Mouse (Mus musculus): ENCODE data around the gene Prr19. TPM values are rescaled to one million over a fixed set of nuclear protein-coding genes. Genes with fewer than 3 reads are reported as not detected.
A peak's percentile ranks its signal among the peaks of the same experiment; 100 is the strongest.

Prr19 gene
- polyA plus RNA-seq, 1 experiment from 2014 or later, result 0.93 TPM

DNA sequence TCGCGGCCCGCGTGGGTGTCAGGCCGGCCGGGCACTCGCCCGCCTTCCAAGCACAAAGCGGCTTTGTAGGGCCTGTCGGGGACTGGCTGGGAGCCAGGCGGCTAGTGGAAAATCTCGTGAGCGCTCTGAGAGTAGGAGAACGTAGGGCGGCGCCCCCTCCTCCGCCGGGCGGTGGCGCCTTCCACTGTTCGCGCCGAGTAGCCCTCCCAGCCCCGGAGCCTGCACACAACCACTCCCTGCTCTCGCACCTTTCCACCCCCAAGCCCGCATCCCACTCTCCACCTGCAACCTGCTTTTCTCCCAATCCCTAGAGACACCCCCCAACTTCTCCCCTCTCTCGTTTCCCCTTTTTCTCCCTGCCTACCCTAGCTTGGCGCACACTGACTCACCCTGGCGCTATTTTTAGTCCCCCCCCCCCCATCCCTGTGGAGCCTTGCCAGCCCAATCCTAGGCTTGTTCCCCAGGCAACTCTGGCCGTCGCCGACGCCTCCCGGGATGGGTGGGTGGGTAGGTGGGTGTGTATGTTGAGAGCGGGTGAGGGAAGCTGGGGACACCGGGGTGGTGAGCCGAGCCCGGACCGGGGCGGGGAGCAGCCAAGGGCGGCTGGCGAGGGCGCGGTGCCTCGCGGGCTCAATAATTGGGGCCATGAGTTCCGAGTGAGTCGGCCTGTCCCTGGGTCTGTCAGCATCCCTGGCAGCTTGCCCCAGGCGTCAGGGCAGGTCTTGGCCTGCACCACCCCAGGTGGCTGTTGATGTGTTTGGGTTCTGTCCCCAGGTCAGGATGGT, 21.9 kb upstream of the Prr19 start:
- WGBS, result under 1% methylated on average over 38 of the region's 49 CpGs
- Histone ChIP-seq H3K4me2 (peak overlapping the region; percentile 81), H3K9me3 (replicated peaks) (no peaks in the 10 kb centered on the region), H3K4me1 (peaks cover 65% of the 10 kb centered on the region), H3K4me3 (peak overlapping the region; percentile 76), H3K27ac (peak overlapping the region; percentile 100), H3K9ac (peak overlapping the region; percentile 85), H3K36me3 (ENCODE audit: poor library complexity, severe bottlenecking) (peaks cover 5% of the 10 kb centered on the region; the same call in 1 of the 2 replicates), H3K27me3 (no peaks in the 10 kb centered on the region)
- peak; percentile 64 for ATAC-seq

DNA sequence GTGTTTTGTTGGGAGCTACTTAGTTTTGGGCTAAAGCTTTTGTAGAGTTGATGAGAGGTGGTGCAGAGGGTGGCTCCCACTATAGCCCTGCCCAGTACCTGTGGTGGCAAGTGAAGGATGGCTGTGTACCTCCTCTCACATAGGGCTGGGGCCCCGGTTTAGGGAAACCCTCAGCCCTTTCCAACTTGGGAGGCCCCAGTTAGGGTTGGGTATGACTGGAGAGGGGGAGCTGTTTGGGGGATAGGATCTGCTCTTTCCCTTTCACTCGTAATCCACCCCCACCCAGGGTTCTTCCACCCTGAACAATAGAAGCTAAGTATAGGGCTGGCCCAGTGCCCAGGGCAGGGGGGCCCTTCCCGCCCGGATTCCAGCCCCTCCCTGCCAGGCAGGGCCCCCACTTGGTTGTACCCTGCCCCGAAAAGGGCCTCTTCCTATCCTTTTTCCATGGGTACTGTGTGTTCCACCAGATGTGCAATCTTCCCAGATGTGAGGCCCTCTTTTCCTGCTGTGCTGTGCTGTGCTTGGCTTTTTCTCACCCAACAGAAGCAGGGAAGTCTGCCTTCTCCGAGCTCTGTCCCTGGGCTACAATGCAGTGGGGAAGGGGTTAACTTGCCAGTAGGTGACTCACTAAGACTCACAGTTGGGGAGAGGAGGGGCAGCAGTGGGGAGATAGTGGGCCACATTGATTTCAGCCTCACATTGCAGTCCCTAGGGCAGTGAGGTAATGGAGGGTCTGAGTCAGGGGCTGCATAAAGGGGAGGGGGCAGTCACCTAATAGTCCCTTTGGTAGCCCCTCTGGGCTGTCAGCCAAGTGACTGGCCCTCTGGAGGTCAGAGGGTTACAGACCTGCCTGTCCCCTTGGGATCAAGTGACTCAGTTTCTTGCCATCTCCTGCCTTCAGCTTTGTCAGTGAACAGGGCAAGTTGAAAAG, 21.1 kb upstream of the Prr19 start:
- H3K9me3 ChIP-seq (replicated peaks), result no peaks in the 10 kb centered on the region
- H3K4me3 ChIP-seq, result peak overlapping the region; percentile 76
- ATAC-seq, result peak; percentile 9; the same call in 1 of the 2 replicates
- H3K9ac ChIP-seq, result peak overlapping the region; percentile 85
- H3K4me1 ChIP-seq, result peaks cover 66% of the 10 kb centered on the region
- H3K27ac ChIP-seq, result peak overlapping the region; percentile 100
- no peaks in the 10 kb centered on the region for H3K27me3 ChIP-seq
- WGBS, result 0% methylated on average over 6 of the region's 6 CpGs
- H3K4me2 ChIP-seq, result peak overlapping the region; percentile 81
- H3K36me3 ChIP-seq (ENCODE audit: poor library complexity, severe bottlenecking), result peaks cover 9% of the 10 kb centered on the region

DNA sequence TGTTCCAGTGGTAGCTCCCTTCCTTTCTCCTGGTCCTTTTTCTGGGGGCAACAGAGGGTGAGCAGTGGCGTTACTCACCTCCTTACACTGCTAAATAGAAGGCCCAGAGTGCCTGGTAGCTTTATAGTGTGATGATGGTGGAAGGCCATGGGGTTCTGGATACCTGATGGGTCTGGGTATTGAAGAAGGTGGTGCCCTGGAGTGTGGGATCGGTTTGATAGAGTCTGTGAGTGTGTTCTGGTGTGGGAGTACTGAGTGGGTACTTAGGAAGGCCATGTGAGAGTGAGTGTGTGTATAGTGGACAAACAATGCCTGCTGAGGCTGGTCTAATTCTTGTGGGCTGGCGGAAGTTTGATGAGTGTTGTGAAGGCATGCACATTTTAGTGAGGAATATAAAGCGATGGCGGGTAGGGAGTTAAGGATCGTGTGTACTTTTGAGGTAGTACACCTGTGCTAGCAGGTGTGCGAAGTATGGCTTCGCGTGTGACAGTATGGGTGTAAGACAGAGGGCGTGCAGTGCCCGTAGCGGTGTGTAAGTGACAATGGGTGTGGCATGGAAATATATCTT, 20.0 kb upstream of the Prr19 start:
- peak overlapping the region; percentile 81 for H3K4me2 ChIP-seq
- peak overlapping the region; percentile 56 for H3K9ac ChIP-seq
- peaks cover 15% of the 10 kb centered on the region for H3K36me3 ChIP-seq (ENCODE audit: poor library complexity, severe bottlenecking)
- no peaks in the 10 kb centered on the region for H3K27me3 ChIP-seq
- ATAC-seq, result no peak
- H3K9me3 ChIP-seq (replicated peaks), result no peaks in the 10 kb centered on the region
- peak overlapping the region; percentile 76 for H3K4me3 ChIP-seq
- WGBS, result 21% methylated on average over 12 of the region's 12 CpGs
- H3K4me1 ChIP-seq, result peaks cover 64% of the 10 kb centered on the region
- H3K27ac ChIP-seq, result peak overlapping the region; percentile 100

DNA sequence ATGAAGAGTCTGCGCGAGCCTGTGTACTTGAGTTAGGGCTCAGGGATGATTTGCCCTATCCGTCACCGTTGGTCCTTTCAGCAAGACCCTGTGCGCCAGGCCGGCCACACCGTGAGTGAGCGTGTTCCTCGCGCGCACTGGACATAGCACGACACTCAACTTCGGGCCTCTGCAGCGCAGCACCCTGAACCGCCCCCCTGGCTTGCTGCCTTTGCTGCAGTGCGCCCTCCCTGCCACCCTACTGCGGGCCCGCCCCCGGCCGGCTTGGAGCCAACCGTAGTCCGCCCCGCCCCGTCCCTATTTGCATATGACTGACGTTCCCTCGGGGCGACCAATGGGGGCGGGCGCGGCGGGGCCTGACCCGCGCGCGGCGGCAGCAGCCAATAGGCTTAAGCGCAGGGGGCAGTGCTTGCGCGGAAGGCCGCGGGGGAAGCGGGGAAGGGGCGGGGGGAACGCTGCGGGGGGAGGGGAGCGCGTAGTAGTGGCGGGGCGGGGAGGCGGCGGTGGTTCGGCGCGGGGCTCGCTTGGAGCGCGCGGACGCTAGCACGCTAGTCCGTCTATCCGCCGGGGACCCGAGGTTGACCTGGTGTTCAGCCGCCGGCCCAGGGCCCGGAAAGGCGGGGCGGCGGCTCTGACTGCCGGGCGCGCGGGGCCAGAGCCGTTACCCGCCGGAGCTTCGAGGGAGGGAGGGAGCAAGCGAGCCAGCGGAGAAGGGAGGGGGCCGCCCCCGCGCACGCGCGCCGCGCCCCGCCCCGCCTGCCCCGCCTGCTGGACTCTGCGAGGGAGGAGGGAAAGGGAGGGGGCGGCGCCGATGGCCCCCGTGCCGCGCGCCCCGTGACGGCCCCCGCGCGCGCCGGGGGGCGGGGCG, 19.2 kb upstream of the Prr19 start:
- Histone ChIP-seq H3K4me1 (peaks cover 64% of the 10 kb centered on the region), H3K4me2 (peak overlapping the region; percentile 81), H3K27me3 (no peaks in the 10 kb centered on the region), H3K9me3 (replicated peaks) (no peaks in the 10 kb centered on the region), H3K4me3 (peak overlapping the region; percentile 76), H3K9ac (peak overlapping the region; percentile 89), H3K27ac (peak overlapping the region; percentile 100), H3K36me3 (ENCODE audit: poor library complexity, severe bottlenecking) (peaks cover 23% of the 10 kb centered on the region)
- 0% methylated on average over 50 of the region's 108 CpGs for WGBS
- ATAC-seq, result peak; percentile 71

DNA sequence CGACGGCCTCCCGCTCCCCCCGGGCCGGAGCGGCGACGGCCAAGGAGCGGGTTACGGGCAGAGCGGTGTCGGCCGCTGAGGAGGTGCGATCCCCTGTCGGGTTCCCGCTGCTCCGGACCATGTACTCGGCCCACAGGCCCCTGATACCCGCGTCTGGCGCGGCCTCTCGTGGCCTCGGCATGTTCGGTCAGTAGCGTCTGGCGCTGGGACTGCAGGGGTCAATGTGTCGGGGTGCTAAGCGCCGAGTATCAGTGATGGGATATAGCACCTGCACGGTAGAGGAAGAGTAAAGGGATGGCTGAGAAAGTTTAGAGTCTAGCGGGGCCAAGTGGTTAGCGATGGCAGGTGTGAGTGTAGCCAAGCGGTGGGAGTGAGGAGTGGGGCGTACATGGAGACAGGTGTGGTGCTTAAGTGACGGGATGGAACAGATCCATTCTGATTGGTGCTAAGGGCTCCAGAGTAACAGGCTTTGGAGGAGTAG, 18.4 kb upstream of the Prr19 start:
- ATAC-seq, result no peak
- H3K4me2 ChIP-seq, result peak overlapping the region; percentile 81
- peak overlapping the region; percentile 89 for H3K9ac ChIP-seq
- H3K9me3 ChIP-seq (replicated peaks), result no peaks in the 10 kb centered on the region
- H3K36me3 ChIP-seq (ENCODE audit: poor library complexity, severe bottlenecking), result peaks cover 31% of the 10 kb centered on the region
- H3K27me3 ChIP-seq, result no peaks in the 10 kb centered on the region
- peak overlapping the region; percentile 76 for H3K4me3 ChIP-seq
- H3K27ac ChIP-seq, result peak overlapping the region; percentile 100
- WGBS, result under 1% methylated on average over 34 of the region's 36 CpGs
- H3K4me1 ChIP-seq, result peaks cover 57% of the 10 kb centered on the region

DNA sequence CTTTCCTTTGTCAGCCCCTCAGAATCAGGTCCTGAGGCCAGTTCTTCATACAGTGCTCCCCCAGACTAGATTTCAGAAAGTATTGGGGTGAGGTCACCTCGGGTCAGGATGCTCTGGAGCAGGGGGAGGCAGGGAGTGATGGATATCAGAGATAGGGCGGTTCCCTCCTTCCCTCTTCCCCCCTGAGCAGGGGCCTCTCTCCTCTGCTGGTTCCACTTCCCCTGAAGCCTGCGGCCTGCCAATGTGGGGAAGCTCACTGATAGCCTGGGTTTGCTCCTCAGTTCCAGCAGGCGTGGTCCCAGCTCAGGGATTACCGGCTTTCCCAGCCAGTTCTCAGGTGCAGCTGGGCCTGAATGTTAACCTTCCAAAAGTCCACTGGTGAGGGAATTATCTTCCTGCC, 17.6 kb upstream of the Prr19 start:
- no peaks in the 10 kb centered on the region for H3K9me3 ChIP-seq (replicated peaks)
- no peak for ATAC-seq
- peaks cover 54% of the 10 kb centered on the region for H3K4me1 ChIP-seq
- H3K36me3 ChIP-seq (ENCODE audit: poor library complexity, severe bottlenecking), result peaks cover 39% of the 10 kb centered on the region
- H3K4me2 ChIP-seq, result peak overlapping the region; percentile 81
- H3K4me3 ChIP-seq, result peak overlapping the region; percentile 76
- H3K27me3 ChIP-seq, result no peaks in the 10 kb centered on the region
- peak overlapping the region; percentile 100 for H3K27ac ChIP-seq
- peak overlapping the region; percentile 89 for H3K9ac ChIP-seq
- 22% methylated on average over 5 of the region's 5 CpGs for WGBS

DNA sequence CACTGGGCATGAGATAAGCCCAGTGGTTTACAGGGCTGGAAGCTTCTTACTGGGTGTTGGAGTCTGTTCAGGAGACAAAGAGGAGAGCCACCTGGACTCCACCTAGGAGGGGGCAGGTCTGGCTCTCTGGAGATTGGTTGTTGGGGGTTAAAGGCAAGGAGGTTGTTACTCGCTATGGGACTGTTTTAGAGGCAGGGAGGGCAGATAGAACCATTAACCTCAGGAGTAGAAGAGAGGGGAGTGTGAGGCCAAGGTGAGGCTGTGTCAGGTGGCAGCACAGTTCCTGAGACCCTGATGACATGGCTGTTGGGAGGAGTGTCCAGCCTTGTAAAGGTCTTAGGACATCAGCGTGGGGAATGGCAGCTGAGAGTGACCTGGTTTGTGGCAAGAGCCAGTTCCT, 17.0 kb upstream of the Prr19 start:
- peak overlapping the region; percentile 76 for H3K4me3 ChIP-seq
- H3K4me2 ChIP-seq, result peak overlapping the region; percentile 81
- H3K4me1 ChIP-seq, result peaks cover 54% of the 10 kb centered on the region
- peak overlapping the region; percentile 89 for H3K9ac ChIP-seq
- peaks cover 45% of the 10 kb centered on the region for H3K36me3 ChIP-seq (ENCODE audit: poor library complexity, severe bottlenecking)
- WGBS, result 72% methylated on average over 2 of the region's 2 CpGs
- H3K27me3 ChIP-seq, result no peaks in the 10 kb centered on the region
- peak overlapping the region; percentile 100 for H3K27ac ChIP-seq
- no peaks in the 10 kb centered on the region for H3K9me3 ChIP-seq (replicated peaks)
- ATAC-seq, result no peak

DNA sequence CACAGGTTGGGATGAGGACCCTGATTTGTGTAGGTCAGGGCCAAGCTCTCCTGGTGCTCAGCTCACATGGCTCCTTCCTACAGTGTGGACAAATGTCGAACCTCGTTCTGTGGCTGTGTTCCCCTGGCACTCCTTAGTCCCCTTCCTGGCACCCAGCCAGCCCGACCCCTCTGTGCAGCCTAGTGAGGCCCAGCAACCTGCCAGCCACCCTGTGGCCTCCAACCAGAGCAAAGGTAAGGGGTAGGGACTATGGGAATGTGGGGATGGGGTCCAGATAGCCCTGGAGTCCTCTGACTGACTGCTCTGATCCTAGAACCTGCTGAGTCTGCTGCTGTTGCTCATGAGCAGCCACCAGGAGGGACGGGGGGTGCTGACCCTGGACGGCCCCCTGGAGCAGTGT, 16.4 kb upstream of the Prr19 start:
- no peaks in the 10 kb centered on the region for H3K27me3 ChIP-seq
- peaks cover 51% of the 10 kb centered on the region for H3K36me3 ChIP-seq (ENCODE audit: poor library complexity, severe bottlenecking)
- peaks cover 50% of the 10 kb centered on the region for H3K4me1 ChIP-seq
- H3K4me3 ChIP-seq, result peak overlapping the region; percentile 76
- peak overlapping the region; percentile 27; the same call in 1 of the 2 replicates for H3K27ac ChIP-seq
- H3K9me3 ChIP-seq (replicated peaks), result no peaks in the 10 kb centered on the region
- H3K9ac ChIP-seq, result peak overlapping the region; percentile 89
- 63% methylated on average over 5 of the region's 5 CpGs for WGBS
- H3K4me2 ChIP-seq, result peak overlapping the region; percentile 81
- ATAC-seq, result no peak

DNA sequence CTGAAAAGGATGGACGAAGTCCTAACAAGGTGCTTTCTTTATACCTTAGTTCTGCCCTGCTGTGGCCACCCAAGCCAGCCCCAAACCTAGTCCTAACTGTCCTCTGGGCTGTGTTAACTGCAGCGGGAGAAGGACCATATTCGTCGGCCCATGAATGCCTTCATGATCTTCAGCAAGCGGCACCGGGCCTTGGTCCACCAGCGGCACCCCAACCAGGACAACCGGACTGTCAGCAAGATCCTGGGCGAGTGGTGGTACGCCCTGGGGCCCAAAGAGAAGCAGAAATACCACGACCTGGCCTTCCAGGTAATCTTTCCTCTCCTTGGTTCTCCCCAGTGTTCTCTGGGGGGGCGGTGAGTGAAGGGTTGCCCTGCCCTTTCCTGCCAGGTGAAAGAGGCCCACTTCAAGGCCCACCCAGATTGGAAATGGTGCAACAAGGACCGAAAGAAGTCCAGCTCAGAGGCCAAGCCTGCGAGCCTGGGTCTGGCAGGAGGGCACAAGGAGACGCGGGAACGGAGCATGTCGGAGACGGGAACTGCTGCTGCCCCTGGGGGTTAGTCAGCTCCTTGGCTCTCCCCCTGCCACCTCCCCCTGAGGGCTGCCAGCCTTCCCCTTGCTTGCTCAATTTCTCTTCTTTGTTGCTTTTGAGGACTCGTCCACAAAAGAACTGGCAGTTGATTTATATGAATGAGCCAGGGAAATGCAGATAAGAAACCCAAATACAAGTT, 15.5 kb upstream of the Prr19 start:
- Histone ChIP-seq H3K27me3 (no peaks in the 10 kb centered on the region), H3K4me2 (peak overlapping the region; percentile 81; the same call in 1 of the 2 replicates), H3K4me1 (peaks cover 43% of the 10 kb centered on the region), H3K27ac (no peak overlapping the region; the same call in 1 of the 2 replicates), H3K4me3 (no peak overlapping the region), H3K36me3 (ENCODE audit: poor library complexity, severe bottlenecking) (peaks cover 60% of the 10 kb centered on the region), H3K9ac (no peak overlapping the region), H3K9me3 (replicated peaks) (no peaks in the 10 kb centered on the region)
- WGBS, result 86% methylated on average over 20 of the region's 20 CpGs
- ATAC-seq, result no peak

DNA sequence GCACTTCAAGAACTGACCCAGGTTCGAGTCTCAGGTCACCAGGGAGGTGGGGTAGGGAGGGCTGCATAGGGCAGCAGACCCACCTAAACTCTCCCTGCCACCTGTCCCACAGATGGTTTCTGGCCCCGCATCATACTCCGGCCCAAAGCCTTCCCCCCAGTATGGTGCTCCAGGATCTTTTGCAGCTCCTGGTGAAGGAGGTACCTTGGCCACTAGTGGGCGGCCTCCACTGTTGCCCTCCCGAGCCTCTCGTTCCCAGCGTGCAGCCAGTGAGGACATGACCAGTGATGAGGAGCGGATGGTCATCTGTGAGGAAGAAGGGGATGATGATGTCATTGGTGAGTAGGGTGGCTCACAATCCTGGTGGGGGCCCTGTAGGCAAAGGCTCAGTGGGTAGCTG, 14.2 kb upstream of the Prr19 start:
- Histone ChIP-seq H3K36me3 (ENCODE audit: poor library complexity, severe bottlenecking) (peaks cover 73% of the 10 kb centered on the region), H3K27me3 (no peaks in the 10 kb centered on the region), H3K9ac (no peak overlapping the region), H3K27ac (no peak overlapping the region), H3K4me1 (peaks cover 46% of the 10 kb centered on the region), H3K4me3 (no peak overlapping the region; the same call in 1 of the 2 replicates), H3K4me2 (no peak overlapping the region), H3K9me3 (replicated peaks) (no peaks in the 10 kb centered on the region)
- WGBS, result 84% methylated on average over 8 of the region's 8 CpGs
- ATAC-seq, result no peak

All from forebrain, embryonic 13.5 days (tissue).